8 mouse cellular contexts compared by ENCODE assay signal in genomic region chr6:72414076-72414756, GRCm38 (mm10). TPM values are rescaled to one million over a fixed set of nuclear protein-coding genes. Genes with fewer than 3 reads are reported as not detected.
DNase-seq lines count a peak whose midpoint lies in the region; ATAC-seq and TF ChIP-seq lines count a peak whose summit lies in the region.

Gene Ggcx, plus strand, starts transcription at chr6:72414308.

- WGBS in forebrain, embryonic 16.5 days, result 1% methylated on average over 33 of the region's 33 CpGs
- under 1% methylated on average over 33 of the region's 33 CpGs for WGBS in lung, embryonic 15.5 days

- peaks cover 2% of the 10 kb centered on the region; the same call in 1 of the 2 replicates for H3K36me3 ChIP-seq in ES-E14 (ENCODE audit: control insufficient read depth, insufficient read depth, low read length, poor library complexity, severe bottlenecking)
- 0 out of 2 replicates have a peak, but pooled peaks cover 2% of the 10 kb centered on the region for H3K36me3 ChIP-seq in forebrain, embryonic 16.5 days (ENCODE audit: control insufficient read depth, insufficient read depth)
- H3K36me3 ChIP-seq in lung, embryonic 15.5 days, result peaks cover 15% of the 10 kb centered on the region

- peak within 1 kb of the TSS; percentile 79 for H3K4me2 ChIP-seq in forebrain, embryonic 16.5 days (ENCODE audit: low read length)
- H3K4me2 ChIP-seq in lung, embryonic 15.5 days, result peak within 1 kb of the TSS; percentile 56

- H3K9me3 ChIP-seq in ES-E14 (ENCODE audit: control insufficient read depth, insufficient read depth, low read depth, low read length), result no peaks in the 10 kb centered on the region
- no peaks in the 10 kb centered on the region for H3K9me3 ChIP-seq in forebrain, embryonic 16.5 days (ENCODE audit: control insufficient read depth, low read length)
- H3K9me3 ChIP-seq in lung, embryonic 15.5 days, result no peaks in the 10 kb centered on the region

- H3K4me3 ChIP-seq in ES-E14 (ENCODE audit: insufficient read depth in 1 of 2, low read depth in 1 of 2, low read length in 2 of 2, poor library complexity in 1 of 2, severe bottlenecking in 1 of 2), result peak within 1 kb of the TSS; percentile 94 to 95
- peak within 1 kb of the TSS; percentile 79 for H3K4me3 ChIP-seq in forebrain, embryonic 16.5 days (replicated peaks; ENCODE audit: low read length)
- H3K4me3 ChIP-seq in lung, embryonic 15.5 days, result peak within 1 kb of the TSS; percentile 77

- H3K4me1 ChIP-seq in ES-E14 (ENCODE audit: control insufficient read depth in 2 of 2, insufficient read depth in 2 of 2, low read length in 2 of 2, poor library complexity in 1 of 2), result no peaks in the 10 kb centered on the region
- H3K4me1 ChIP-seq in forebrain, embryonic 16.5 days (replicated peaks; ENCODE audit: control insufficient read depth, insufficient read depth, low read length), result peaks cover 20% of the 10 kb centered on the region
- peaks cover 24% of the 10 kb centered on the region for H3K4me1 ChIP-seq in lung, embryonic 15.5 days

- H3K9ac ChIP-seq in ES-E14 (ENCODE audit: insufficient read depth, low read depth, low read length, poor library complexity, severe bottlenecking), result peak within 1 kb of the TSS; percentile 92
- peak within 1 kb of the TSS; percentile 78 for H3K9ac ChIP-seq in forebrain, embryonic 16.5 days (replicated peaks; ENCODE audit: low read depth, low read length)
- H3K9ac ChIP-seq in lung, embryonic 15.5 days, result peak within 1 kb of the TSS; percentile 84

- intact Hi-C loops in heart, postnatal 36 days (cut with DNase I), result no loop called here

- in situ Hi-C loops in ES-E14 (cut with MboI; ENCODE audit: low sequenced_read_pairs in 2 of 2, unreplicated experiment in 2 of 2), result loop anchor here (25.0 kb wide), 1 partner anchor 423 kb away; no protein-coding TSS in a partner anchor

- DNase-seq in ES-E14 (ENCODE audit: low read depth, low spot score), result peak; percentile 95
- DNase-seq in cerebellum, adult 11-12 months, result peak; percentile 95
- DNase-seq in heart, postnatal 36 days, result peak; percentile 92 to 94
- peak; percentile 85 to 89 for DNase-seq in layer of hippocampus, adult 8-10 months (ENCODE audit: low spot score in 2 of 2)
- DNase-seq in ovary, adult 18-20 months (ENCODE audit: low spot score), result peak; percentile 91
- peak; percentile 97 for DNase-seq in thymus, postnatal 0 days (ENCODE audit: low spot score)

- no peak within 1 kb of the TSS for H3K27ac ChIP-seq in ES-E14 (ENCODE audit: insufficient read depth, low read depth, low read length, poor library complexity, severe bottlenecking)
- H3K27ac ChIP-seq in forebrain, embryonic 16.5 days (ENCODE audit: low read length), result peak within 1 kb of the TSS; percentile 36; the same call in 1 of the 2 replicates
- peak within 1 kb of the TSS; percentile 56 for H3K27ac ChIP-seq in lung, embryonic 15.5 days

- H3K27me3 ChIP-seq in forebrain, embryonic 16.5 days (replicated peaks; ENCODE audit: control insufficient read depth, insufficient read depth, low read length), result no peaks in the 10 kb centered on the region
- H3K27me3 ChIP-seq in lung, embryonic 15.5 days, result no peaks in the 10 kb centered on the region

- ATAC-seq in forebrain, embryonic 16.5 days, result peak; percentile 97
- peak; percentile 97 for ATAC-seq in lung, embryonic 15.5 days (ENCODE audit: borderline replicate concordance, extremely low read depth, low FRiP score, low TSS enrichment)

TF ChIP-seq in ES-E14, 5 proteins besides CTCF, POLR2A, EP300 and RAD21:
- TF ChIP-seq ZNF384 (IDR thresholded peaks at IDR 0.05; ENCODE audit: low read depth, low read length), result no peak
- peak; percentile 15; the same call in 1 of the 2 replicates for TF ChIP-seq HCFC1 (IDR thresholded peaks at IDR 0.05; ENCODE audit: borderline replicate concordance, insufficient read depth, low read length)

RNA-seq across cellular contexts. Expression of gene Ggcx, which starts in this region (rescaled TPM):
- 22.6 and 25.2 TPM in 2 replicates for total RNA-seq in ES-E14 (2012; rRNA removed)
- polyA plus RNA-seq in forebrain, embryonic 16.5 days (2015; fragmentation: Nextera tagmentation; extraction: Ambion mirVana), result 16.4 and 17.2 TPM in 2 replicates
- 10 to 100 TPM; 31.1 to 31.7 TPM for total RNA-seq in heart, postnatal 36 days (2021)
- total RNA-seq in layer of hippocampus, adult 8-10 months (2022), result 10 to 100 TPM; 24.5 to 33.3 (median 28.5) TPM
- polyA plus RNA-seq in lung, embryonic 15.5 days (2015; fragmentation: Nextera tagmentation; extraction: Ambion mirVana), result 36.5 and 40.0 TPM in 2 replicates
- polyA plus RNA-seq in thymus, postnatal 0 days (2015; fragmentation: Nextera tagmentation; extraction: Ambion mirVana), result 7.0 and 7.3 TPM in 2 replicates
